Mouse (Mus musculus) neural tube, embryonic 12.5 days (tissue): Measurements from ENCODE around the gene Gga3. TPM values are rescaled to one million over a fixed set of nuclear protein-coding genes. Genes with fewer than 3 reads are reported as not detected.
A peak's percentile ranks its signal among the peaks of the same experiment; 100 is the strongest.

Experiments
- ATAC-seq: fragments of 200-750 bp; cut with Nextera tagmentation; 2 replicates; pipeline ENCODE4 v1.8.0; 2017; ENCODE audit warnings: low read depth, mild to moderate bottlenecking, moderate TSS enrichment, moderate library complexity; ENCODE audit not compliant: low FRiP score
- H3K27ac ChIP-seq: fragments of 300-500 bp; sonication (generic); 2 replicates; pipeline ENCODE4 v1.5.1; 2016
- H3K27me3 ChIP-seq: fragments of 300-500 bp; sonication (generic); replicated peaks from 2 replicates; pipeline ENCODE4 v1.6.1; 2016; ENCODE audit warnings: mild to moderate bottlenecking
- H3K36me3 ChIP-seq: fragments of 300-500 bp; sonication (generic); 2 replicates; pipeline ENCODE4 v1.6.1; 2016; ENCODE audit warnings: mild to moderate bottlenecking
- H3K4me1 ChIP-seq: fragments of 300-500 bp; sonication (generic); 2 replicates; pipeline ENCODE4 v1.6.1; 2016
- H3K4me2 ChIP-seq: fragments of 300-500 bp; sonication (generic); replicated peaks from 2 replicates; pipeline ENCODE4 v1.6.1; 2016; ENCODE audit warnings: mild to moderate bottlenecking
- H3K4me3 ChIP-seq: fragments of 300-500 bp; sonication (generic); 2 replicates; pipeline ENCODE4 v1.5.1; 2016
- H3K9ac ChIP-seq: fragments of 300-500 bp; sonication (generic); 2 replicates; pipeline ENCODE4 v1.6.1; 2016; ENCODE audit warnings: mild to moderate bottlenecking
- H3K9me3 ChIP-seq: fragments of 300-500 bp; sonication (generic); 2 replicates; pipeline ENCODE4 v1.6.1; 2016; ENCODE audit warnings: mild to moderate bottlenecking
- WGBS: fragments of 180-500 bp; shearing (Covaris S2); methylation state at CpG from one replicate; pipeline ENCODE4 v1.1.7; 2016; 5-methylcytosine and 5-hydroxymethylcytosine counted together
- polyA plus RNA-seq: library from polyadenylated mRNA; unstranded; fragments of >200 nt; fragmentation: Nextera tagmentation; extraction: Ambion mirVana; gene quantifications from 2 replicates; pipeline ENCODE4 v1.2.1, GENCODE M21; 2016

The Gga3 gene
- polyA plus RNA-seq, 1 experiment from 2014 or later: 38.5 TPM

GRCm38 (mm10) chr11:115604304-115604696 is 449 bp upstream of the Gga3 start:
- Histone ChIP-seq H3K27ac (peak overlapping the region; percentile 74; the same call in 1 of the 2 replicates), H3K36me3 (peaks cover 38% of the 10 kb centered on the region), H3K4me3 (peak overlapping the region; percentile 91), H3K27me3 (no peaks in the 10 kb centered on the region), H3K4me1 (peaks cover 25% of the 10 kb centered on the region), H3K4me2 (peak overlapping the region; percentile 95), H3K9me3 (no peaks in the 10 kb centered on the region), H3K9ac (peak overlapping the region; percentile 95)
- ATAC-seq: peak; percentile 51
- WGBS: 0% methylated on average over 26 of the region's 26 CpGs

GRCm38 (mm10) chr11:115603128-115603475 is 749 bp downstream of the Gga3 start:
- H3K36me3 ChIP-seq: peaks cover 26% of the 10 kb centered on the region
- H3K27me3 ChIP-seq: no peaks in the 10 kb centered on the region
- H3K4me3 ChIP-seq: peak overlapping the region; percentile 91
- H3K4me2 ChIP-seq: peak overlapping the region; percentile 95
- no peaks in the 10 kb centered on the region for H3K9me3 ChIP-seq
- 6% methylated on average over 15 of the region's 15 CpGs for WGBS
- peaks cover 25% of the 10 kb centered on the region for H3K4me1 ChIP-seq
- peak overlapping the region; percentile 54; the same call in 1 of the 2 replicates for H3K27ac ChIP-seq
- no peak; the same call in 1 of the 2 replicates for ATAC-seq
- peak overlapping the region; percentile 95 for H3K9ac ChIP-seq

- ATAC-seq: no peak
- H3K9me3 ChIP-seq: no peaks in the 10 kb centered on the region
- no peaks in the 10 kb centered on the region for H3K27me3 ChIP-seq
- WGBS: 94% methylated on average over 4 of the region's 4 CpGs
- H3K4me3 ChIP-seq: no peak overlapping the region
- H3K27ac ChIP-seq: no peak overlapping the region
- no peak overlapping the region for H3K4me2 ChIP-seq
- no peak overlapping the region for H3K9ac ChIP-seq
- peaks cover 25% of the 10 kb centered on the region for H3K4me1 ChIP-seq
- peaks cover 23% of the 10 kb centered on the region for H3K36me3 ChIP-seq
These were observed 2.7 kb downstream of the Gga3 start for GRCm38 (mm10) chr11:115601174-115601573.

- Histone ChIP-seq H3K9ac (no peak overlapping the region), H3K27me3 (no peaks in the 10 kb centered on the region), H3K4me3 (no peak overlapping the region; the same call in 1 of the 2 replicates), H3K4me1 (peaks cover 25% of the 10 kb centered on the region), H3K9me3 (no peaks in the 10 kb centered on the region), H3K36me3 (peaks cover 23% of the 10 kb centered on the region), H3K4me2 (no peak overlapping the region), H3K27ac (no peak overlapping the region)
- ATAC-seq: no peak
- WGBS: 93% methylated on average over 15 of the region's 15 CpGs
These were observed 3.1 kb downstream of the Gga3 start for GRCm38 (mm10) chr11:115600743-115601142.

- Histone ChIP-seq H3K27ac (no peak overlapping the region), H3K4me1 (peaks cover 18% of the 10 kb centered on the region), H3K4me2 (no peak overlapping the region), H3K9me3 (no peaks in the 10 kb centered on the region), H3K9ac (no peak overlapping the region), H3K27me3 (no peaks in the 10 kb centered on the region), H3K4me3 (no peak overlapping the region), H3K36me3 (peaks cover 29% of the 10 kb centered on the region)
- ATAC-seq: no peak
- 96% methylated on average over 7 of the region's 7 CpGs for WGBS
These were observed 4.1 kb downstream of the Gga3 start for GRCm38 (mm10) chr11:115599722-115600121.

- peaks cover 13% of the 10 kb centered on the region for H3K4me1 ChIP-seq
- H3K4me3 ChIP-seq: no peak overlapping the region
- ATAC-seq: no peak
- no peak overlapping the region for H3K9ac ChIP-seq
- peaks cover 43% of the 10 kb centered on the region for H3K36me3 ChIP-seq
- WGBS: 87% methylated on average over 4 of the region's 4 CpGs
- H3K9me3 ChIP-seq: no peaks in the 10 kb centered on the region
- H3K4me2 ChIP-seq: no peak overlapping the region
- no peak overlapping the region for H3K27ac ChIP-seq
- H3K27me3 ChIP-seq: no peaks in the 10 kb centered on the region
These were observed 5.5 kb downstream of the Gga3 start for GRCm38 (mm10) chr11:115598309-115598708.

- ATAC-seq: no peak
- H3K9ac ChIP-seq: no peak overlapping the region
- 98% methylated on average over 3 of the region's 3 CpGs for WGBS
- no peaks in the 10 kb centered on the region for H3K9me3 ChIP-seq
- H3K4me3 ChIP-seq: no peak overlapping the region
- no peaks in the 10 kb centered on the region for H3K4me1 ChIP-seq
- no peak overlapping the region for H3K27ac ChIP-seq
- H3K4me2 ChIP-seq: no peak overlapping the region
- H3K36me3 ChIP-seq: peaks cover 71% of the 10 kb centered on the region
- no peaks in the 10 kb centered on the region for H3K27me3 ChIP-seq
These were observed 8.6 kb downstream of the Gga3 start for GRCm38 (mm10) chr11:115595209-115595608.

- Histone ChIP-seq H3K9ac (no peak overlapping the region), H3K4me3 (no peak overlapping the region), H3K27ac (no peak overlapping the region), H3K27me3 (no peaks in the 10 kb centered on the region), H3K36me3 (peaks cover 90% of the 10 kb centered on the region), H3K9me3 (no peaks in the 10 kb centered on the region), H3K4me2 (no peak overlapping the region), H3K4me1 (no peaks in the 10 kb centered on the region)
- WGBS: 92% methylated on average over 2 of the region's 2 CpGs
- ATAC-seq: no peak
These were observed 13.2 kb downstream of the Gga3 start for GRCm38 (mm10) chr11:115590526-115591075.

GRCm38 (mm10) chr11:115587984-115588383 is 15.9 kb downstream of the Gga3 start:
- Histone ChIP-seq H3K9me3 (no peaks in the 10 kb centered on the region), H3K36me3 (peaks cover 93% of the 10 kb centered on the region), H3K4me2 (no peak overlapping the region), H3K4me1 (no peaks in the 10 kb centered on the region), H3K9ac (no peak overlapping the region), H3K4me3 (no peak overlapping the region), H3K27me3 (no peaks in the 10 kb centered on the region), H3K27ac (no peak overlapping the region)
- WGBS: 86% methylated on average over 9 of the region's 9 CpGs
- no peak for ATAC-seq

- Histone ChIP-seq H3K4me2 (no peak overlapping the region), H3K4me3 (no peak overlapping the region), H3K27ac (no peak overlapping the region), H3K9me3 (no peaks in the 10 kb centered on the region), H3K4me1 (no peaks in the 10 kb centered on the region), H3K27me3 (no peaks in the 10 kb centered on the region), H3K9ac (no peak overlapping the region), H3K36me3 (peaks cover 93% of the 10 kb centered on the region)
- WGBS: 93% methylated on average over 9 of the region's 9 CpGs
- ATAC-seq: no peak
These were observed 17.4 kb downstream of the Gga3 start for GRCm38 (mm10) chr11:115586403-115586802.

GRCm38 (mm10) chr11:115585573-115586100 is 18.2 kb downstream of the Gga3 start:
- H3K4me1 ChIP-seq: no peaks in the 10 kb centered on the region
- no peak overlapping the region for H3K27ac ChIP-seq
- no peak overlapping the region for H3K4me2 ChIP-seq
- H3K4me3 ChIP-seq: no peak overlapping the region
- no peak for ATAC-seq
- no peak overlapping the region for H3K9ac ChIP-seq
- H3K27me3 ChIP-seq: no peaks in the 10 kb centered on the region
- peaks cover 93% of the 10 kb centered on the region for H3K36me3 ChIP-seq
- 93% methylated on average over 7 of the region's 7 CpGs for WGBS
- no peaks in the 10 kb centered on the region for H3K9me3 ChIP-seq

- ATAC-seq: no peak
- no peak overlapping the region for H3K9ac ChIP-seq
- H3K27me3 ChIP-seq: no peaks in the 10 kb centered on the region
- peaks cover 89% of the 10 kb centered on the region for H3K36me3 ChIP-seq
- no peaks in the 10 kb centered on the region for H3K9me3 ChIP-seq
- H3K27ac ChIP-seq: no peak overlapping the region
- no peaks in the 10 kb centered on the region for H3K4me1 ChIP-seq
- WGBS: 86% methylated on average over 10 of the region's 10 CpGs
- H3K4me3 ChIP-seq: no peak overlapping the region
- H3K4me2 ChIP-seq: no peak overlapping the region
These were observed 19.3 kb downstream of the Gga3 start for GRCm38 (mm10) chr11:115584376-115585073.
